Mouse (Mus musculus) T-helper 1 cell (primary cell): ENCODE data around the gene AI413582.

Experiments
- in situ Hi-C: fragments of 300-600 bp; cut with MboI, MseI; formaldehyde crosslinking; loops from one replicate; pipeline ENCODE4 v1.15.1; 2025; ENCODE audit warnings: high pct_unique_total_duplicates

AI413582 gene

GRCm38 (mm10) chr17:27579816-27580215, 14.3 kb upstream of the AI413582 start:
- in situ Hi-C loops: no loop called here

GRCm38 (mm10) chr17:27578487-27578886, 12.9 kb upstream of the AI413582 start:
- in situ Hi-C loops: no loop called here

- in situ Hi-C loops: no loop called here
These were observed 11.9 kb upstream of the AI413582 start for GRCm38 (mm10) chr17:27577468-27577867.

GRCm38 (mm10) chr17:27576056-27576455, 10.5 kb upstream of the AI413582 start:
- in situ Hi-C loops: no loop called here

GRCm38 (mm10) chr17:27575116-27575776, 9.7 kb upstream of the AI413582 start:
- in situ Hi-C loops: no loop called here

- in situ Hi-C loops: no loop called here
These were observed 9.0 kb upstream of the AI413582 start for GRCm38 (mm10) chr17:27574470-27575115.

- in situ Hi-C loops: no loop called here
These were observed 8.3 kb upstream of the AI413582 start for GRCm38 (mm10) chr17:27573772-27574320.

GRCm38 (mm10) chr17:27571315-27571714, 5.8 kb upstream of the AI413582 start:
- in situ Hi-C loops: no loop called here

- in situ Hi-C loops: loop anchor here (5.0 kb wide), 2 partner anchors 49 to 856 kb away; no protein-coding TSS in a partner anchor
These were observed 2.7 kb upstream of the AI413582 start for GRCm38 (mm10) chr17:27568228-27568627.

GRCm38 (mm10) chr17:27565942-27566267, 349 bp upstream of the AI413582 start:
- in situ Hi-C loops: loop anchor here (5.0 kb wide), 2 partner anchors 51 to 854 kb away; no protein-coding TSS in a partner anchor

GRCm38 (mm10) chr17:27564391-27565162, 979 bp downstream of the AI413582 start:
- in situ Hi-C loops: loop anchor here (5.0 kb wide), 2 partner anchors 53 to 852 kb away; no protein-coding TSS in a partner anchor

- in situ Hi-C loops: no loop called here
These were observed 1.7 kb downstream of the AI413582 start for GRCm38 (mm10) chr17:27563771-27564244.

- in situ Hi-C loops: no loop called here
These were observed 3.6 kb downstream of the AI413582 start for GRCm38 (mm10) chr17:27561809-27562526.

GRCm38 (mm10) chr17:27560926-27561480, 4.6 kb downstream of the AI413582 start:
- in situ Hi-C loops: no loop called here

GRCm38 (mm10) chr17:27559596-27559995, 6.0 kb downstream of the AI413582 start:
- in situ Hi-C loops: no loop called here

- in situ Hi-C loops: no loop called here
These were observed 6.7 kb downstream of the AI413582 start for GRCm38 (mm10) chr17:27558845-27559244.

GRCm38 (mm10) chr17:27557927-27558661, 7.5 kb downstream of the AI413582 start:
- in situ Hi-C loops: no loop called here

GRCm38 (mm10) chr17:27557181-27557926, 8.2 kb downstream of the AI413582 start:
- in situ Hi-C loops: no loop called here

- in situ Hi-C loops: no loop called here
These were observed 9.1 kb downstream of the AI413582 start, which contains the start of gene Hmga1 for GRCm38 (mm10) chr17:27556315-27557011. Gene Hmga1 (plus strand): TSS chr17:27556497.
